Mouse (Mus musculus) MEL-GATA-1-ER (cell line): ENCODE measurements around the gene C5ar2.
A peak's percentile ranks its signal among the peaks of the same experiment; 100 is the strongest.
"Not testable (repeated sequence)": the region's sequence is repeated elsewhere in the genome, so short reads cannot be mapped to it uniquely, and the experiment has no call there.

Experiments
- DNase-seq: peaks from one replicate; pipeline ENCODE4 v3.0.0-alpha.2; 2012; ENCODE audit warnings: low read depth; ENCODE audit errors: extremely low read depth

C5ar2 gene

GRCm38 (mm10) chr7:16257830-16258229, 13.9 kb upstream of the C5ar2 start:
- DNase-seq, result no peak

- DNase-seq, result not testable (repeated sequence)
Measured at GRCm38 (mm10) chr7:16255963-16256362, 12.0 kb upstream of the C5ar2 start.

GRCm38 (mm10) chr7:16254195-16254594, 10.2 kb upstream of the C5ar2 start:
- no peak for DNase-seq

GRCm38 (mm10) chr7:16250687-16251086, 6.7 kb upstream of the C5ar2 start:
- no peak for DNase-seq

DNA sequence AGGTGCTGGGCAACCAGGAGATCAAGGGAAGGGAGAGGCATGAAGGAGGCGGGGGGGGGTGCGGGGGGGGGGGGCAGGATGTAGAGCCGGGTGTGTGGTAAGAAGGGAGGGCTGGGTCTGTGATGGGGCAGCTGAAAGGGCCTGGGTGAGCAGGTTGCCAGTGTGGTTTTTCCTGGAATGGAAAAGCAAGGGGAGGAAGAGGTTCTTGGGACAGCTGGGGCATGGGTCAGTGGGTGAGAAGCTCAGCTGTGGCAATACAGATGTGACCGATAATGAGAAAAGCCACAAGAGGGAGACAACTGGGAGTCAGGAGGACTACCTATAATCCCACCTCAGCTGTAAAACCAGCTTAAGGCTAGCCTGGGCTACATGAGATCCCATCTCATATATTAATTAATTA, 2.0 kb upstream of the C5ar2 start:
- no peak for DNase-seq

GRCm38 (mm10) chr7:16242198-16242597, 1.8 kb downstream of the C5ar2 start:
- DNase-seq, result no peak

DNA sequence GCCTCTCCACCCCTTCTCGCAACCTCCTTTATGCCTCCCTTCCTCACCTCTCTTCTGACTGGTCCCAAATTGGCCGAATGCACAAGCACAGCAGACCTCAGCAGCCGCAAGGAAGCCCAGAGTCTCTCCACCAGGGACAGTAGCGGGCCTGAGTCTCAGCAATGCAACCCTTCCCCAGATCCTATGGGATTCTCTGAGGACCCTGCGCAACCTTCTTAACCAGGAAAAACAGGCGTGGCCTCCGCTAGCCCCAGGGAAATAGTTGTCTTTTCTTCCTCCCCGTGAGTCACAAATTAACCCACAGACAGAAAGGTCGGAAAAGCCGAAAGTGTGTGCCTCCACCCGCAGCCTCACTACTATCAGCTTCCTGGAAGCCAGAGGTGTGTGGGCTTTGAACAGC, 2.2 kb downstream of the C5ar2 start:
- no peak for DNase-seq

GRCm38 (mm10) chr7:16240978-16241303, 3.0 kb downstream of the C5ar2 start:
- no peak for DNase-seq

DNA sequence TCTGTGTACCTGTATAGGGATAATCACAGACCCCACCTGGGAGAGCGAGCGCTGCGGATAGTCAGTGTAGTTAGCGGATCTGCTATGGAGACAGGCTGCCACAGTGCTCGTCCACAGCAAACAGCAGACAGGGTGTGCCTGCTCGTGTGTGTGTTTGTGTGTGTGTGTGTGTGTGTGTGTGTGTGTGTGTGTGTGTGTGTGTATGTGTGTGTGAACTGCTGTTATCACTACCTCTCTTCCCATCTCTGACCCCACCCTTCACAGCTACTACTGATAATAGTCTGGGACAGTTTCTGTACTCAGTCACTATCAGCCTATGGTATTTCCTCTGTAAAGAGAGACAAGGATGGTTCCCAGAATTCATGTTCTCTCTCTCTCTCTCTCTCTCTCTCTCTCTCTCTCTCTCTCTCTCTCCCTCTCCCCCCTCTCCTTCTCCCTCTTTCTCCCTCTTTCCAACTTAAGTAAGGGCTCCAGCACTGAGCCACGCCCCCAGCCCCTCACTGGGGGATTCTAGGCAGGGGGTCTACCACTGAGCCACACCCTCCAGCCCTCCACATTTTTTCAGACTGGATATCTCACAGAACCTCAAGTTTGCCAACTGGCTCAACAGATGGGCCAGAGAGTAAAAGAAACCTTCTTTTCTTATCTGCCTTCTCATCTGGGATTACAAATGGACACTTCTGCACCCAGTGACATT, 3.5 kb downstream of the C5ar2 start:
- no peak for DNase-seq

DNA sequence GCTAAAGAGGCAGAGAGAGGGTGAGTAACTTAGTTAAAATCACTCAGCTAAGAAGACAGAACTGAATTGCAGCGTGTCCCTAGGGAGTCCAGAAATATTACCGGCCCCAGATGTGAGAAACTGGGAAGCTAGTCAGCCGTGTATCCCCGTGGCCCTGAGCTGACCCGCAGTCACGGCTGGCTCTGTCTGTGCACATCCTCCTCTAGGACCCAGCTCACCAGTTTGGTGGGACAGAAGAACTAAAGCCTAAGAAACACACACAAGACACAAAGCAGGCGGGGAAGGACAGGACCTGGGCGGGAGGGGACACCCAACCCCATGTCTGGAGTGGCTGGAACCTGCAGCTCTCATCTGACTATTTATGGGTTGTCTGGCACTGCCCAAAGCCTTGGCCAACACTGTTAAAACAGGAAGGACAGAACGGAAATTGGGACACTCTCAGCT, 4.4 kb downstream of the C5ar2 start:
- no peak for DNase-seq

- DNase-seq, result no peak
Measured at GRCm38 (mm10) chr7:16229869-16230268, 14.1 kb downstream of the C5ar2 start.

DNA sequence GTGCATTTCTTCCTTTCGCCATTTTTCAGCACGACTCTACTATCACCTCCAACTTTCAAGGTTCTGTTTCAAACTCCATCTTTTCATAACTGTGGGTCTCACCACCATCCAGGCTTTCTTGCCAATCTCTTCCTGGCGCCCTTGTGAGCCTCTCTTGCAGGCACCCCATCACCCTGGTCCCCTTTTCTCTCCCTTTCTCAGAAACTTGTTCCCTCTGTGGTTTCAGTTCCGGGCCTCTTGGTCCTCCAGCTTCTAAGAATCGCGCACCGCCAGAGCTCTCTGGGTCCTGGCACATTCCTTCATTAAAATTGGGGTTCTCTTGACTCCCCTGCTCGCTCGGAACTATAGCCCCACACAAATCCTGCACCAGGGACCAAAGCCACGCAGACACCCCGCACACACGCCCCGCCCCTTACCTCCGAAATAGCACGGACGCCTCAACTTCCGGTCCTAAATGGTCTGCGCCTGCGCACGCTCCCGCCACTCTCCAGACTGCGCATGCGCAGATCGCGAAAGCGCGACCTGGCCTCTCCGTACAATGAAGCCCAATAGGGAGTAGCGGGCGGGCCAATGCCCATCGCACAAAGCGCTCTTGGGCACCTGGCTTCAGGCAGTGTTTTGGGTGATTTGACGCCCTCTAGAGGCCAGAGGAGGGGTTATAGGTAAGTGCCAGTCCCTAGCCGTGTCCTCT, 22.2 kb downstream of the C5ar2 start, which contains the start of gene Dhx34:
Gene Dhx34 (minus strand): TSS at position 456 of the 691 bp plus-strand sequence.
- DNase-seq, result peak; percentile 93

DNA sequence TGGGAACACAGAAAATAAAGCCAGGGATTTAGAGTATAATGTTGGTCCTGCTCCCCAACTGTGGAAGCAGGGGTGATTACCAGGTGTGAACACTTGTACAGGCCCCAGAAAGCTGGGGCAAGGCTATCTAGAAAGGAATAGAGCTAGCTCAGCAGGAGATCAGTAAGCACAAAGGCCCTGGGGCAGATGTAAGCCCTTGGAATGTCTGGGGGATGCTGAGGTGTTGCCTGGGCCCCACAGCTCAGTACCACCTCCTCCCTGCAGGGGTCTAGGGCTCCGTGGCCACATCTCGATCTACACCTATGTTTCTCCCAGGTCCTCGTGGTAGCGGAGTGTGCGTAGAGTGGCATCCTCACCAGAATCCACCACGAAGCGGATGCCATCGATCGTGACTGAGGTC, 30.0 kb downstream of the C5ar2 start:
- DNase-seq, result no peak

DNA sequence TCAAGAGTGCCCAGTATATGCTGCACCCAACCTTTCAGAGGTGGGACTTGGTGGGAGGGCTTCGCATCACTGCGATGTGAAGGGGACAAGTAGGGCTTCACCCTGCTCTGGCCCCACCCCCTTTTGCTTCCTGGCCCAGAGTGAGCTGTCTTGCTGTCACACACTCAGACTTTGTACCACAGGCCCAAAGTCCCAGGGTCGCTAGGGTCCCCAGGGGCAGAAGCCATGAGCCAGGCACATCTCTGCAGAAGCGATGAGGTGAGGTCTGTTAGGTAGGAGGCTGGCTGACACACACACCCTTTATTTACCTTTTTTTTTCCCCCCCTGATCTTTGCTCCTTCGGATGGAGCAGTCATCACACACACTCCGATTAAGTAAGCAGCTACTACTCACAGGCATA, 30.8 kb downstream of the C5ar2 start:
- DNase-seq, result no peak

GRCm38 (mm10) chr7:16210862-16211365, 33.0 kb downstream of the C5ar2 start:
- no peak for DNase-seq

DNA sequence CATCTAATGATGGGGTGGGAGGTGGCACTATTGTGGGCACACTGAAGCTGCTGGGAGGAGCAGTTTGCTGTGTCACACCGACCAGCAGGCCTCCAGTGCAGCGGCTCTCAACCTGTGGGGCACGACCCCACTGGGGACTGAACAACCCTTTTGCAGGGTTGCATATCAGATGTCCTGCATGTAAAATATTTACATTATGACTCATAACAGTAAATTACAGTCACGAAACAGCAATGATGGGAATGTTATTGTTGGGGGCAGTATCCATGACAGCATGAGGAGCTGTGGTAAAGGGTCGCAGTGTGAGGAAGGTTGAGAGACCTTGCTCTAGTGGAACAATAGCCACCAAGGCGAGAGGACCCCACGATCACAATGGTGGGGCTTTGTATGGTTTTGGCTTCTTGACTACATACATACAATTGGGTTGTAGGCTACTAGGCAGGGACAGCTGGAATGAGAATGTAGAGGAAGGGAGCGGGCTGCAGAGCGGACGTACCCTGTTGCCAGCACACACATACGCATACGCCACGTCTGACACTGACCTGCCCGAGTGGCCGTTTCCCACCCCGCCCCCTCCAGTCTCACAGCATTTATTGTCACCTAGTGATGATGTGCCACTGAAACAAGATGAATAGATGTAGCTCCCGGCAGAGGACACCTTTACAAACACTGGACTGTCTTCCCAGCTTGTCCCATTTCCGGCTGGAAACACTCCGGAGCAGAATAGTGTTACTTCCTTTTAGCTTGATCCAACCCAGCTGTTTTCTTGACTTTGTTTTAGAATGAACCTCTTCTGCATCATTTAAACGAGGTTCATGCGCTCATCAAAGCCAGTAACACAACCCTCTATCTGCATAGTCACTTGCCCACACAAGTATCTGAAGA, 34.9 kb downstream of the C5ar2 start:
- no peak for DNase-seq

- no peak for DNase-seq
Measured at GRCm38 (mm10) chr7:16207496-16207895, 36.5 kb downstream of the C5ar2 start.

DNA sequence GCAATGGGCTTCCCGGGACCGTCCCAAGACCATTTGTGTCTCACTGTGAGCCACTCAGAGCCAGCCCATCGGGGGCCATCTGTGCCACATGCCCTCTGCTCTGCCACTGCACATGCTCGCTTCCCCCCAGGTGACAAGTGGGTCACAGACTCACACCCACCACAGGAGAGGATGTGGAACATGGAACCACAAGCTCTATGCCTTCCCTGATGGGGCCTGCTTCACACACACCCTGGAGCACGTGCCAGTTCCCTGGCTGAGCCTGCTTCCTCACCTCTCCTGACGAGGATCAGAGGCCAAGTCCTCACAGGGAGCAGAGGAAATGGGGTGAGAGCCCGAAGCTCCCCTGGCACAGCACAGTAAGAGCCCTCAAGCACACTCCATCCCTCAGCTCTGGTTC, 36.9 kb downstream of the C5ar2 start:
- no peak for DNase-seq

- DNase-seq, result no peak
Measured at GRCm38 (mm10) chr7:16204791-16205190, 39.2 kb downstream of the C5ar2 start.

DNA sequence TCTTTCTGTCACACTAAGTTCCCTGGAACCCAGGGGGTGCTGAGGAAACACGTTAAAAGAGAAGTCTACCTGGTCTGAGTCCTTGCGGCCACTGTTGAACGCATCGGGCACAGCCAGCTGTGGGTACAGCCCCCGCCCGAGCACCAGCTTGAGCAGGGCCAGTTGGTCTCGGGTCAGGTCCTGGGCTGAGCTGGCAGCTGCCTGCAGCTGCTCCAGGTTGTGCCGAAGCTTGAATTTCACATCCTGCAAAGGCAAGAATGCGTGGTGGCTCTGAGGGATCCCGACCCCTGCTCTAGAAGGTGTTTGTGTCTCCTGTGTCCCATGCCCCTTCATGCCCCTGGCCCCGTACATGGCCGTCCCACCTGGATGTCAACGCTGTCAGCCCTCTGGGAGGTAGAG, 40.5 kb downstream of the C5ar2 start:
- DNase-seq, result no peak

- no peak for DNase-seq
Measured at GRCm38 (mm10) chr7:16202756-16203504, 41.0 kb downstream of the C5ar2 start.
